Mouse (Mus musculus): Measurements from ENCODE around the gene Stkld1. TPM values are rescaled to one million over a fixed set of nuclear protein-coding genes. Genes with fewer than 3 reads are reported as not detected.

Stkld1 gene
- polyA plus RNA-seq, 1 experiment from 2014 or later = not detected

GRCm38 (mm10) chr2:26951346-26951905 lies 17.6 kb downstream of the Stkld1 start:
- Histone ChIP-seq H3K4me3 (ENCODE audit: low read depth, low read length) (no peak overlapping the region), H3K36me3 (ENCODE audit: control insufficient read depth, insufficient read depth, low read length) (peaks cover 63% of the 10 kb centered on the region), H3K4me1 (replicated peaks; ENCODE audit: control insufficient read depth, insufficient read depth, low read length) (no peaks in the 10 kb centered on the region), H3K27me3 (replicated peaks; ENCODE audit: control insufficient read depth, insufficient read depth, low read length) (no peaks in the 10 kb centered on the region), H3K9me3 (ENCODE audit: control insufficient read depth, low read length) (no peaks in the 10 kb centered on the region), H3K9ac (ENCODE audit: low read length) (no peak overlapping the region), H3K4me2 (ENCODE audit: low read length) (no peak overlapping the region), H3K27ac (ENCODE audit: low read depth) (no peak overlapping the region)
- no peak for ATAC-seq (replicated peaks; ENCODE audit: low FRiP score, low TSS enrichment, low read depth)
- DNase-seq (ENCODE audit: low spot score) = no peak
- 88% methylated on average over 8 of the region's 8 CpGs for WGBS

- DNase-seq (ENCODE audit: low spot score) (no peak), ATAC-seq (replicated peaks; ENCODE audit: low FRiP score, low TSS enrichment, low read depth) (no peak)
- H3K4me1 ChIP-seq (replicated peaks; ENCODE audit: control insufficient read depth, insufficient read depth, low read length) = no peaks in the 10 kb centered on the region
- H3K4me3 ChIP-seq (ENCODE audit: low read depth, low read length) = no peak overlapping the region
- H3K27me3 ChIP-seq (replicated peaks; ENCODE audit: control insufficient read depth, insufficient read depth, low read length) = no peaks in the 10 kb centered on the region
- WGBS = 91% methylated on average over 4 of the region's 4 CpGs
- no peak overlapping the region for H3K27ac ChIP-seq (ENCODE audit: low read depth)
- no peak overlapping the region for H3K4me2 ChIP-seq (ENCODE audit: low read length)
- no peaks in the 10 kb centered on the region for H3K9me3 ChIP-seq (ENCODE audit: control insufficient read depth, low read length)
- peaks cover 70% of the 10 kb centered on the region for H3K36me3 ChIP-seq (ENCODE audit: control insufficient read depth, insufficient read depth, low read length)
- H3K9ac ChIP-seq (ENCODE audit: low read length) = no peak overlapping the region
Observed at GRCm38 (mm10) chr2:26952193-26952592, 18.3 kb downstream of the Stkld1 start.

GRCm38 (mm10) chr2:26952866-26953265 lies 19.0 kb downstream of the Stkld1 start:
- Histone ChIP-seq H3K4me3 (ENCODE audit: low read depth, low read length) (no peak overlapping the region), H3K9me3 (ENCODE audit: control insufficient read depth, low read length) (no peaks in the 10 kb centered on the region), H3K27ac (ENCODE audit: low read depth) (no peak overlapping the region), H3K36me3 (ENCODE audit: control insufficient read depth, insufficient read depth, low read length) (peaks cover 77% of the 10 kb centered on the region), H3K4me2 (ENCODE audit: low read length) (no peak overlapping the region), H3K9ac (ENCODE audit: low read length) (no peak overlapping the region), H3K27me3 (replicated peaks; ENCODE audit: control insufficient read depth, insufficient read depth, low read length) (no peaks in the 10 kb centered on the region), H3K4me1 (replicated peaks; ENCODE audit: control insufficient read depth, insufficient read depth, low read length) (no peaks in the 10 kb centered on the region)
- WGBS = 86% methylated on average over 8 of the region's 8 CpGs
- DNase-seq (ENCODE audit: low spot score) (no peak), ATAC-seq (replicated peaks; ENCODE audit: low FRiP score, low TSS enrichment, low read depth) (no peak)

- ATAC-seq (replicated peaks; ENCODE audit: low FRiP score, low TSS enrichment, low read depth) = no peak
- Histone ChIP-seq H3K9me3 (ENCODE audit: control insufficient read depth, low read length) (no peaks in the 10 kb centered on the region), H3K4me3 (ENCODE audit: low read depth, low read length) (no peak overlapping the region), H3K4me2 (ENCODE audit: low read length) (no peak overlapping the region), H3K36me3 (ENCODE audit: control insufficient read depth, insufficient read depth, low read length) (peaks cover 90% of the 10 kb centered on the region), H3K9ac (ENCODE audit: low read length) (no peak overlapping the region), H3K27me3 (replicated peaks; ENCODE audit: control insufficient read depth, insufficient read depth, low read length) (no peaks in the 10 kb centered on the region), H3K27ac (ENCODE audit: low read depth) (no peak overlapping the region), H3K4me1 (replicated peaks; ENCODE audit: control insufficient read depth, insufficient read depth, low read length) (no peaks in the 10 kb centered on the region)
- WGBS = 84% methylated on average over 2 of the region's 2 CpGs
- DNase-seq (ENCODE audit: low spot score) = no peak
Observed at GRCm38 (mm10) chr2:26954735-26955395, 21.0 kb downstream of the Stkld1 start.

GRCm38 (mm10) chr2:26956811-26957487 lies 23.1 kb downstream of the Stkld1 start:
- no peaks in the 10 kb centered on the region for H3K9me3 ChIP-seq (ENCODE audit: control insufficient read depth, low read length)
- H3K4me3 ChIP-seq (ENCODE audit: low read depth, low read length) = no peak overlapping the region
- H3K4me2 ChIP-seq (ENCODE audit: low read length) = no peak overlapping the region
- peaks cover 90% of the 10 kb centered on the region for H3K36me3 ChIP-seq (ENCODE audit: control insufficient read depth, insufficient read depth, low read length)
- H3K27me3 ChIP-seq (replicated peaks; ENCODE audit: control insufficient read depth, insufficient read depth, low read length) = no peaks in the 10 kb centered on the region
- no peak overlapping the region for H3K9ac ChIP-seq (ENCODE audit: low read length)
- 87% methylated on average over 12 of the region's 12 CpGs for WGBS
- DNase-seq (ENCODE audit: low spot score) (no peak), ATAC-seq (replicated peaks; ENCODE audit: low FRiP score, low TSS enrichment, low read depth) (no peak; the same call in 1 of the 2 replicates)
- H3K4me1 ChIP-seq (replicated peaks; ENCODE audit: control insufficient read depth, insufficient read depth, low read length) = no peaks in the 10 kb centered on the region
- H3K27ac ChIP-seq (ENCODE audit: low read depth) = no peak overlapping the region

GRCm38 (mm10) chr2:26957488-26957859 lies 23.6 kb downstream of the Stkld1 start:
- no peak for DNase-seq (ENCODE audit: low spot score)
- Histone ChIP-seq H3K27me3 (replicated peaks; ENCODE audit: control insufficient read depth, insufficient read depth, low read length) (no peaks in the 10 kb centered on the region), H3K4me2 (ENCODE audit: low read length) (no peak overlapping the region), H3K4me3 (ENCODE audit: low read depth, low read length) (no peak overlapping the region), H3K36me3 (ENCODE audit: control insufficient read depth, insufficient read depth, low read length) (peaks cover 90% of the 10 kb centered on the region), H3K4me1 (replicated peaks; ENCODE audit: control insufficient read depth, insufficient read depth, low read length) (no peaks in the 10 kb centered on the region), H3K27ac (ENCODE audit: low read depth) (no peak overlapping the region), H3K9ac (ENCODE audit: low read length) (no peak overlapping the region), H3K9me3 (ENCODE audit: control insufficient read depth, low read length) (no peaks in the 10 kb centered on the region)
- no peak for ATAC-seq (replicated peaks; ENCODE audit: low FRiP score, low TSS enrichment, low read depth)
- WGBS = 68% methylated on average over 2 of the region's 2 CpGs

- DNase-seq (ENCODE audit: low spot score) = no peak
- Histone ChIP-seq H3K36me3 (ENCODE audit: control insufficient read depth, insufficient read depth, low read length) (peaks cover 59% of the 10 kb centered on the region), H3K9ac (ENCODE audit: low read length) (no peak overlapping the region), H3K27ac (ENCODE audit: low read depth) (no peak overlapping the region), H3K4me3 (ENCODE audit: low read depth, low read length) (no peak overlapping the region), H3K27me3 (replicated peaks; ENCODE audit: control insufficient read depth, insufficient read depth, low read length) (no peaks in the 10 kb centered on the region), H3K4me1 (replicated peaks; ENCODE audit: control insufficient read depth, insufficient read depth, low read length) (peaks cover 13% of the 10 kb centered on the region), H3K9me3 (ENCODE audit: control insufficient read depth, low read length) (no peaks in the 10 kb centered on the region), H3K4me2 (ENCODE audit: low read length) (no peak overlapping the region)
- no peak for ATAC-seq (replicated peaks; ENCODE audit: low FRiP score, low TSS enrichment, low read depth)
- WGBS = 75% methylated on average over 4 of the region's 4 CpGs
Observed at GRCm38 (mm10) chr2:26960756-26961155, 26.9 kb downstream of the Stkld1 start.

GRCm38 (mm10) chr2:26963923-26964723 lies 30.3 kb downstream of the Stkld1 start, which contains the start of gene Rexo4:
Gene Rexo4, minus strand, starts transcription at chr2:26964386.
- Histone ChIP-seq H3K36me3 (ENCODE audit: control insufficient read depth, insufficient read depth, low read length) (peaks cover 27% of the 10 kb centered on the region), H3K9ac (ENCODE audit: low read length) (peak within 1 kb of the TSS; percentile 75), H3K4me2 (ENCODE audit: low read length) (peak within 1 kb of the TSS; percentile 57), H3K27ac (ENCODE audit: low read depth) (peak within 1 kb of the TSS; percentile 99), H3K27me3 (replicated peaks; ENCODE audit: control insufficient read depth, insufficient read depth, low read length) (no peaks in the 10 kb centered on the region), H3K4me1 (replicated peaks; ENCODE audit: control insufficient read depth, insufficient read depth, low read length) (peaks cover 13% of the 10 kb centered on the region), H3K4me3 (ENCODE audit: low read depth, low read length) (peak within 1 kb of the TSS; percentile 50), H3K9me3 (ENCODE audit: control insufficient read depth, low read length) (no peaks in the 10 kb centered on the region)
- ATAC-seq (replicated peaks; ENCODE audit: low FRiP score, low TSS enrichment, low read depth) (peak; percentile 94), DNase-seq (ENCODE audit: low spot score) (peak; percentile 94)
- under 1% methylated on average over 50 of the region's 50 CpGs for WGBS

Measured in intestine, embryonic 14.5 days (tissue).